Mouse (Mus musculus) lung, adult 18-20 months (tissue): Measurements from ENCODE around the gene Hipk1.
A peak's percentile ranks its signal among the peaks of the same experiment; 100 is the strongest.

Experiments used
- DNase-seq, 2 experiments: peaks; one replicate each; pipeline ENCODE4 v3.0.0; 2022; ENCODE audit warnings: mixed read lengths in 2 of 2

Hipk1 gene

GRCm38 (mm10) chr3:103714236-103714875, 77.0 kb downstream of the Hipk1 start:
- DNase-seq = no peak

DNA sequence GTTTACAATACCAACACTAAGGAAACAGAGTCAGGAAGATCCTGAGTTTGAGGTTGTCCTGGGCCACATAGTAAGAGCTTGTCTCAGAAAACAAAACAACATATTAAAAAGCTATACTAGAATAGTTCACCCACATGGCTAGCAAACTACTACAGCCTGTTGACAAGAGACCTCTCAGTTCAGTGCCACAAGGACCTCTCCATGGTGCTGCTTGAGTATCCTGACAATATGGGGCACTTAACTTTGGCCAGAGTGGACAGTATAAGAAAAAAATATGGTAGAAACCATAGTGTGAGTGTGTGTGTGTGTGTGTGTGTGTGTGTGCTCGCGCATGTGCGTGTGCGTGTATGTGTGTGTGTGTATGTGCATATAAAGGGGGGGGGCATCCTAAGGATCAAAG, 79.2 kb downstream of the Hipk1 start:
- no peak for DNase-seq

GRCm38 (mm10) chr3:103709470-103710040, 81.8 kb downstream of the Hipk1 start:
- no peak for DNase-seq

- no peak for DNase-seq
These were observed 85.9 kb downstream of the Hipk1 start for GRCm38 (mm10) chr3:103705426-103705825.

DNA sequence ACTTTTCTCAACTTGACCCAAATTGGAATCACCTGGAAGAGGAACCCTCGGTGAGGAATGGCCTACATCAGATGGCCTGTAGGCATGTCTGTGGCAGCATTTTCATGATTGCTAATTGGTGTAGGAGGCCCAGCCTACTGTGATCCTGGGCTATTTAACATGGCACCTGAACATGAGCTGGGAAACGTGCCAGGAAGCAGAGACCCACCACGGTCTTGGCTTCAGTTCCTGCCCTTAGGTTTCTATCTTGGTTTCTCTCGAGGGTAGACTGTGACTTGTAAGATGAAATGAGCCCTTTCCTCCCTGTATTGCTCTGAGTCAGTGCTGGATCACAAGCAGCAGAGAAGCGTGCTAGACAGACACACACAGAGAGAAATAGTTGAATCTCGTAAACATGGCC, 86.7 kb downstream of the Hipk1 start:
- DNase-seq = no peak

GRCm38 (mm10) chr3:103696388-103696925, 94.9 kb downstream of the Hipk1 start:
- no peak for DNase-seq

- no peak for DNase-seq
These were observed 95.8 kb downstream of the Hipk1 start for GRCm38 (mm10) chr3:103695556-103695955.

GRCm38 (mm10) chr3:103690506-103690905, 100.9 kb downstream of the Hipk1 start:
- DNase-seq = peak in 1 of 2 experiments; percentile 26
